17 mouse cellular contexts compared by ENCODE assay signal in the genomic region with DNA sequence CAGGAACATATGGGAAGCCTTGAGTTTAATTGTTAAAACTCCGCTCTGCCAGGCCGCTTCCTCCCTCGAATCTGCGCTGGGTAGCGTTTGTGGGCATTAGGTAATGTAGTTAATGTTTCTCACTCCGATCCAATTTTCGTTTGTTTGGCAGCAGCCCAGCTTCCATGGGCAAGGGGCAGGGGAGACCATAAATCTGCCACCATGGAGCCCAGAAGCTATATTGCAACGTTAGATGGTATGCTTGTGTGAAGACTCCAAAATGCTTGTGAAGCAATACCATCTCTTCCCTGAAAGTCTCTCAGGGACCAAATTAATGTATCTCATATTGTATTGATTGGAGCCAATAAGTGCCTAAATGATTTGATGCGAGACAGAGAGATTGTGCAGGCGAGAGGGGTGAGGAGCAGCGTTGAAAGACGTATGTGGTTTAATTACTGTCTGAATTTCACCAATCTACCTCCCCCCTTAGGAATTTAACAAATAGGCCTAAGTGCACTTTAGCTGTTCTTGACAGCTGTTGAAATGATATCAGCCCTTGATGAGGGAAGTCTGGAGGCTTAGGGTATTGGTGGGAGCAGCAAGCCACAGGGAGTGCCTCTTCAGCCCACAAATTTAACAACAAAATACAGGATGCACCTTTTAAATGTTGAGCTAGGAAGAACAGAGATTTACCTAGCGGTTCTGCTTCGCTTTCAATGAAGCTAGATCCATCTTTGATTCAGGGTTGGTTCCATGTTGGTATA.
A peak's percentile ranks its signal among the peaks of the same experiment; 100 is the strongest.
DNase-seq lines count a peak whose midpoint lies in the region; ATAC-seq and TF ChIP-seq lines count a peak whose summit lies in the region.
"Had no signal": no experiment of that assay in that cellular context is flagged by ENCODE, and none has a peak within 500 bp of the region (broad histone marks: within the 10 kb centered on the region; RNA-seq: fewer than 3 reads in every experiment).

No protein-coding gene starts in this region.

- 0 out of 2 replicates have a peak, but pooled peaks have one; percentile 26 for ATAC-seq in forebrain, embryonic 14.5 days
- no peak for ATAC-seq in forebrain, embryonic 11.5 days (replicated peaks; ENCODE audit: low FRiP score)
- ATAC-seq in lung, embryonic 14.5 days (ENCODE audit: insufficient read depth), result no peak
- ATAC-seq in hindbrain, postnatal 0 days, result no peak
- ATAC-seq in midbrain, embryonic 13.5 days, result no peak
- ATAC-seq: intestine, embryonic 16.5 days; midbrain, embryonic 16.5 days had no signal

- no peak overlapping the region for H3K9ac ChIP-seq in forebrain, embryonic 14.5 days (ENCODE audit: low read length)
- H3K9ac ChIP-seq in forebrain, embryonic 11.5 days (ENCODE audit: low read length), result no peak overlapping the region
- H3K9ac ChIP-seq in lung, embryonic 14.5 days, result no peak overlapping the region
- H3K9ac ChIP-seq in hindbrain, postnatal 0 days (replicated peaks; ENCODE audit: low read length), result no peak overlapping the region
- H3K9ac ChIP-seq in midbrain, embryonic 13.5 days (replicated peaks), result no peak overlapping the region
- H3K9ac ChIP-seq: liver, embryonic 13.5 days had no signal

- H3K4me2 ChIP-seq in forebrain, embryonic 14.5 days (ENCODE audit: low read length), result no peak overlapping the region
- no peak overlapping the region for H3K4me2 ChIP-seq in forebrain, embryonic 11.5 days (ENCODE audit: low read depth, low read length, severe bottlenecking)
- no peak overlapping the region for H3K4me2 ChIP-seq in lung, embryonic 14.5 days
- H3K4me2 ChIP-seq in hindbrain, postnatal 0 days (ENCODE audit: low read depth, low read length), result no peak overlapping the region
- H3K4me2 ChIP-seq in midbrain, embryonic 13.5 days (replicated peaks), result no peak overlapping the region
- H3K4me2 ChIP-seq: liver, embryonic 13.5 days had no signal

- 63% methylated on average over 14 of the region's 14 CpGs for WGBS in forebrain, embryonic 14.5 days
- WGBS in forebrain, embryonic 11.5 days, result 82% methylated on average over 14 of the region's 14 CpGs
- WGBS in lung, embryonic 14.5 days, result 58% methylated on average over 14 of the region's 14 CpGs
- WGBS in hindbrain, postnatal 0 days, result 72% methylated on average over 14 of the region's 14 CpGs
- WGBS in midbrain, embryonic 13.5 days, result 85% methylated on average over 14 of the region's 14 CpGs

- H3K4me1 ChIP-seq in forebrain, embryonic 14.5 days (ENCODE audit: control insufficient read depth, insufficient read depth, low read length), result no peaks in the 10 kb centered on the region
- H3K4me1 ChIP-seq in forebrain, embryonic 11.5 days (replicated peaks; ENCODE audit: control insufficient read depth, insufficient read depth, low read length), result no peaks in the 10 kb centered on the region
- H3K4me1 ChIP-seq in lung, embryonic 14.5 days (ENCODE audit: insufficient read depth), result no peaks in the 10 kb centered on the region
- no peaks in the 10 kb centered on the region for H3K4me1 ChIP-seq in hindbrain, postnatal 0 days (ENCODE audit: insufficient read depth, low read length)
- H3K4me1 ChIP-seq in midbrain, embryonic 13.5 days (replicated peaks), result peaks cover 8% of the 10 kb centered on the region; the same call in 1 of the 2 replicates
- H3K4me1 ChIP-seq: liver, embryonic 13.5 days had no signal

- no peaks in the 10 kb centered on the region for H3K9me3 ChIP-seq in forebrain, embryonic 14.5 days (replicated peaks; ENCODE audit: control insufficient read depth, low read length)
- H3K9me3 ChIP-seq in forebrain, embryonic 11.5 days (ENCODE audit: control insufficient read depth, low read length), result no peaks in the 10 kb centered on the region
- H3K9me3 ChIP-seq in lung, embryonic 14.5 days (ENCODE audit: low read depth, low read length), result no peaks in the 10 kb centered on the region
- no peaks in the 10 kb centered on the region for H3K9me3 ChIP-seq in hindbrain, postnatal 0 days (ENCODE audit: low read length)
- H3K9me3 ChIP-seq in midbrain, embryonic 13.5 days, result no peaks in the 10 kb centered on the region
- H3K9me3 ChIP-seq: liver, embryonic 13.5 days had no signal

- intact Hi-C loops in heart, postnatal 25 days (cut with DNase I), result no loop called here

- H3K27ac ChIP-seq in forebrain, embryonic 14.5 days (ENCODE audit: low read depth, low read length), result no peak overlapping the region
- no peak overlapping the region for H3K27ac ChIP-seq in forebrain, embryonic 11.5 days (ENCODE audit: low read depth, low read length)
- H3K27ac ChIP-seq in lung, embryonic 14.5 days (ENCODE audit: low read depth), result no peak overlapping the region
- no peak overlapping the region for H3K27ac ChIP-seq in hindbrain, postnatal 0 days
- no peak overlapping the region for H3K27ac ChIP-seq in midbrain, embryonic 13.5 days
- H3K27ac ChIP-seq: heart, adult 2 months; left cerebral cortex, adult 2 months; liver, embryonic 13.5 days; stomach, postnatal 0 days had no signal

- TF ChIP-seq CTCF in lung, embryonic 14.5 days (IDR thresholded peaks at IDR 0.05; ENCODE audit: low read depth), result no peak
- no peak for TF ChIP-seq CTCF in hindbrain, postnatal 0 days (IDR thresholded peaks at IDR 0.05; ENCODE audit: low read depth)

- no peak overlapping the region for H3K4me3 ChIP-seq in forebrain, embryonic 14.5 days (ENCODE audit: low read depth, low read length)
- no peak overlapping the region for H3K4me3 ChIP-seq in forebrain, embryonic 11.5 days (ENCODE audit: low read depth, low read length)
- no peak overlapping the region for H3K4me3 ChIP-seq in lung, embryonic 14.5 days (ENCODE audit: low read depth, low read length)
- H3K4me3 ChIP-seq in hindbrain, postnatal 0 days (ENCODE audit: low read length), result no peak overlapping the region
- no peak overlapping the region for H3K4me3 ChIP-seq in midbrain, embryonic 13.5 days (replicated peaks)
- H3K4me3 ChIP-seq: heart, adult 2 months; left cerebral cortex, adult 2 months; liver, embryonic 13.5 days had no signal

- H3K27me3 ChIP-seq in forebrain, embryonic 14.5 days (replicated peaks; ENCODE audit: control insufficient read depth, insufficient read depth, low read length), result no peaks in the 10 kb centered on the region
- H3K27me3 ChIP-seq in forebrain, embryonic 11.5 days (ENCODE audit: control insufficient read depth, insufficient read depth, low read length), result no peaks in the 10 kb centered on the region
- H3K27me3 ChIP-seq in lung, embryonic 14.5 days (ENCODE audit: insufficient read depth, low read length), result no peaks in the 10 kb centered on the region
- no peaks in the 10 kb centered on the region for H3K27me3 ChIP-seq in hindbrain, postnatal 0 days (ENCODE audit: insufficient read depth, low read length)
- no peaks in the 10 kb centered on the region for H3K27me3 ChIP-seq in midbrain, embryonic 13.5 days
- H3K27me3 ChIP-seq: liver, embryonic 13.5 days had no signal

- no peaks in the 10 kb centered on the region for H3K36me3 ChIP-seq in forebrain, embryonic 14.5 days (ENCODE audit: control insufficient read depth, insufficient read depth, low read length)
- H3K36me3 ChIP-seq in forebrain, embryonic 11.5 days (ENCODE audit: control insufficient read depth, insufficient read depth, low read length), result no peaks in the 10 kb centered on the region
- H3K36me3 ChIP-seq in lung, embryonic 14.5 days (ENCODE audit: insufficient read depth), result no peaks in the 10 kb centered on the region
- no peaks in the 10 kb centered on the region for H3K36me3 ChIP-seq in hindbrain, postnatal 0 days (ENCODE audit: insufficient read depth, low read length)
- H3K36me3 ChIP-seq in midbrain, embryonic 13.5 days, result no peaks in the 10 kb centered on the region
- H3K36me3 ChIP-seq: liver, embryonic 13.5 days had no signal

- peak; percentile 43 for DNase-seq in forebrain, embryonic 14.5 days (ENCODE audit: low spot score)
- DNase-seq in forebrain, embryonic 11.5 days (ENCODE audit: low spot score), result no peak
- peak; percentile 3 for DNase-seq in lung, embryonic 14.5 days
- DNase-seq in lung, postnatal 25 days (ENCODE audit: low spot score), result no peak
- peak; percentile 16 for DNase-seq in hindbrain, postnatal 0 days (ENCODE audit: low spot score)
- DNase-seq in heart, postnatal 25 days (ENCODE audit: low spot score), result no peak
- DNase-seq in gastrocnemius, adult 8-10 months (ENCODE audit: low spot score in 2 of 2), result no peak
- DNase-seq: adrenal gland, adult 2 months; heart, adult 2 months; liver, embryonic 13.5 days; lung, postnatal 36 days; thymus, postnatal 25 days had no signal

Comparison
In these comparisons a context has a peak if more than half of its experiments do, and no peak if none do; other contexts are left out.
1. DNase-seq: peak in forebrain, embryonic 14.5 days (single experiment), lung, embryonic 14.5 days (single experiment) and hindbrain, postnatal 0 days (single experiment); none in forebrain, embryonic 11.5 days (single experiment), lung, postnatal 25 days (single experiment), heart, postnatal 25 days (single experiment) and gastrocnemius, adult 8-10 months (0 of 2).